Mouse (Mus musculus): Measurements from ENCODE around the gene Caprin1. TPM values are rescaled to one million over a fixed set of nuclear protein-coding genes. Genes with fewer than 3 reads are reported as not detected.

Caprin1 gene
- polyA plus RNA-seq, 2 experiments = 224 to 314 TPM

GRCm38 (mm10) chr2:103760421-103760820, 37.0 kb downstream of the Caprin1 start:
- DNase-seq (ENCODE audit: low spot score) (no peak), ATAC-seq (ENCODE audit: low FRiP score, low read depth) (no peak)
- Histone ChIP-seq H3K36me3 (ENCODE audit: control insufficient read depth, insufficient read depth, low read length) (peaks cover 12% of the 10 kb centered on the region; the same call in 1 of the 2 replicates), H3K9ac (ENCODE audit: low read depth, low read length, severe bottlenecking) (peak overlapping the region; percentile 69), H3K4me1 (ENCODE audit: control insufficient read depth, insufficient read depth, low read length) (peaks cover 4% of the 10 kb centered on the region; the same call in 1 of the 2 replicates), H3K4me2 (replicated peaks; ENCODE audit: low read depth, low read length, severe bottlenecking) (peak overlapping the region; percentile 72), H3K4me3 (replicated peaks; ENCODE audit: low read length) (peak overlapping the region; percentile 75), H3K27ac (replicated peaks; ENCODE audit: low read depth, low read length) (peak overlapping the region; percentile 70; the same call in 1 of the 2 replicates), H3K27me3 (ENCODE audit: control insufficient read depth, insufficient read depth, low read length) (no peaks in the 10 kb centered on the region), H3K9me3 (ENCODE audit: control insufficient read depth, low read length) (no peaks in the 10 kb centered on the region)
- WGBS = under 1% methylated on average over 12 of the region's 12 CpGs
- no peak for TF ChIP-seq POLR2A (IDR thresholded peaks at IDR 0.05; ENCODE audit: borderline replicate concordance, extremely low read depth, insufficient read depth, insufficient read length)

GRCm38 (mm10) chr2:103755458-103756085, 41.9 kb downstream of the Caprin1 start:
- WGBS = 88% methylated on average over 9 of the region's 9 CpGs
- Histone ChIP-seq H3K36me3 (ENCODE audit: control insufficient read depth, insufficient read depth, low read length) (peaks cover 49% of the 10 kb centered on the region), H3K9me3 (ENCODE audit: control insufficient read depth, low read length) (no peaks in the 10 kb centered on the region), H3K4me2 (replicated peaks; ENCODE audit: low read depth, low read length, severe bottlenecking) (no peak overlapping the region), H3K27ac (replicated peaks; ENCODE audit: low read depth, low read length) (no peak overlapping the region), H3K4me1 (ENCODE audit: control insufficient read depth, insufficient read depth, low read length) (no peaks in the 10 kb centered on the region), H3K9ac (ENCODE audit: low read depth, low read length, severe bottlenecking) (no peak overlapping the region), H3K4me3 (replicated peaks; ENCODE audit: low read length) (no peak overlapping the region), H3K27me3 (ENCODE audit: control insufficient read depth, insufficient read depth, low read length) (no peaks in the 10 kb centered on the region)
- ATAC-seq (ENCODE audit: low FRiP score, low read depth) = no peak
- no peak for DNase-seq (ENCODE audit: low spot score)
- TF ChIP-seq POLR2A (IDR thresholded peaks at IDR 0.05; ENCODE audit: borderline replicate concordance, extremely low read depth, insufficient read depth, insufficient read length) = no peak

DNA sequence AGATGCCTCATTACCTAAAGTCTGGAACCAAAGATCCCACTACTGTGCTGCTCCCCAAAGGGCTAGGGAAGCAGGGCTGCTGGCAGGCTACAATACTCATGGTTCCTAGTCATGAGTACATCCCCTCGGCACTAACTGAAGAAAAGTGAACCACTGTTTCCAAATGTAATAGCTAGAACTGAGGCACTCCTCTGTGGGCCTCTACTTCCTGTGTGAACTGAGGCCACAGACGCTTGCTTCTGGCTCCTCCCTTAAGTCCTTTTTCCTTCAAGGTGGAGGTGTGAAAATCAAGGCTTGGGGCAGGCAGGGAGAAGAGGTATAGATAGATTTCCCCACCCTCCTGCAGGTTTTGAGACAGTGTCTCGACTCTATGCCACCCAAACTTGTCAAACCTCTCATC, 42.8 kb downstream of the Caprin1 start:
- H3K9me3 ChIP-seq (ENCODE audit: control insufficient read depth, low read length) = no peaks in the 10 kb centered on the region
- H3K27ac ChIP-seq (replicated peaks; ENCODE audit: low read depth, low read length) = no peak overlapping the region
- 82% methylated on average over 3 of the region's 3 CpGs for WGBS
- H3K27me3 ChIP-seq (ENCODE audit: control insufficient read depth, insufficient read depth, low read length) = no peaks in the 10 kb centered on the region
- no peak for DNase-seq (ENCODE audit: low spot score)
- no peak for ATAC-seq (ENCODE audit: low FRiP score, low read depth)
- no peaks in the 10 kb centered on the region for H3K4me1 ChIP-seq (ENCODE audit: control insufficient read depth, insufficient read depth, low read length)
- no peak overlapping the region for H3K9ac ChIP-seq (ENCODE audit: low read depth, low read length, severe bottlenecking)
- no peak overlapping the region for H3K4me2 ChIP-seq (replicated peaks; ENCODE audit: low read depth, low read length, severe bottlenecking)
- H3K4me3 ChIP-seq (replicated peaks; ENCODE audit: low read length) = no peak overlapping the region
- H3K36me3 ChIP-seq (ENCODE audit: control insufficient read depth, insufficient read depth, low read length) = peaks cover 53% of the 10 kb centered on the region
- no peak for TF ChIP-seq POLR2A (IDR thresholded peaks at IDR 0.05; ENCODE audit: borderline replicate concordance, extremely low read depth, insufficient read depth, insufficient read length)

DNA sequence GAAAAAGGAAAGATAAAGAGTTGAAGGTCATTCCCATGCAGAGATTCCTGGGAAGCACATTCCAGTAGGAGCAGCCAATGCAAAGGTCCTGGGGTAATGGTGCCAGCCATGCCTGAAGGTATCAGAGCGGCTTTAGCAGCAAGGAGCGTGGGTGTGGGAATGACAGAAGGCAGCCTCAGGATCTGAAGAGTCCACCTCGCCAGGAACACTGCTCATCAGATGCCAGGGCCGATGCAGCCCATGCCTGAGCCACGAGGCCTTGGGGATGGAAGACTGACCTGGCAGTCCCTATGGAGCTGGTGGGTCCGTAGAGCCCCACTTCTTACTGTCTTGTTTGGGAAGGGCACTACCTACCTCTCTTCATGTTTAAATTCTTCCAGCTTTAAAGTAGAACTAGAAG, 45.7 kb downstream of the Caprin1 start:
- no peaks in the 10 kb centered on the region for H3K27me3 ChIP-seq (ENCODE audit: control insufficient read depth, insufficient read depth, low read length)
- H3K9ac ChIP-seq (ENCODE audit: low read depth, low read length, severe bottlenecking) = no peak overlapping the region
- peaks cover 65% of the 10 kb centered on the region for H3K36me3 ChIP-seq (ENCODE audit: control insufficient read depth, insufficient read depth, low read length)
- ATAC-seq (ENCODE audit: low FRiP score, low read depth) (no peak), DNase-seq (ENCODE audit: low spot score) (no peak)
- H3K4me1 ChIP-seq (ENCODE audit: control insufficient read depth, insufficient read depth, low read length) = no peaks in the 10 kb centered on the region
- H3K4me2 ChIP-seq (replicated peaks; ENCODE audit: low read depth, low read length, severe bottlenecking) = no peak overlapping the region
- no peak overlapping the region for H3K4me3 ChIP-seq (replicated peaks; ENCODE audit: low read length)
- no peaks in the 10 kb centered on the region for H3K9me3 ChIP-seq (ENCODE audit: control insufficient read depth, low read length)
- H3K27ac ChIP-seq (replicated peaks; ENCODE audit: low read depth, low read length) = no peak overlapping the region
- no peak for TF ChIP-seq POLR2A (IDR thresholded peaks at IDR 0.05; ENCODE audit: borderline replicate concordance, extremely low read depth, insufficient read depth, insufficient read length)
- WGBS = 92% methylated on average over 6 of the region's 6 CpGs

- no peak overlapping the region for H3K4me3 ChIP-seq (replicated peaks; ENCODE audit: low read length)
- DNase-seq (ENCODE audit: low spot score) (no peak), ATAC-seq (ENCODE audit: low FRiP score, low read depth) (no peak)
- no peak overlapping the region for H3K4me2 ChIP-seq (replicated peaks; ENCODE audit: low read depth, low read length, severe bottlenecking)
- 73% methylated on average over 3 of the region's 3 CpGs for WGBS
- H3K9me3 ChIP-seq (ENCODE audit: control insufficient read depth, low read length) = no peaks in the 10 kb centered on the region
- no peak overlapping the region for H3K27ac ChIP-seq (replicated peaks; ENCODE audit: low read depth, low read length)
- H3K4me1 ChIP-seq (ENCODE audit: control insufficient read depth, insufficient read depth, low read length) = no peaks in the 10 kb centered on the region
- H3K9ac ChIP-seq (ENCODE audit: low read depth, low read length, severe bottlenecking) = no peak overlapping the region
- TF ChIP-seq POLR2A (IDR thresholded peaks at IDR 0.05; ENCODE audit: borderline replicate concordance, extremely low read depth, insufficient read depth, insufficient read length) = no peak
- H3K36me3 ChIP-seq (ENCODE audit: control insufficient read depth, insufficient read depth, low read length) = peaks cover 55% of the 10 kb centered on the region
- no peaks in the 10 kb centered on the region for H3K27me3 ChIP-seq (ENCODE audit: control insufficient read depth, insufficient read depth, low read length)
These were observed 48.4 kb downstream of the Caprin1 start for GRCm38 (mm10) chr2:103749091-103749490.
